Mouse (Mus musculus) CH12.LX (cell line): ENCODE results near the gene Hcrtr2. TPM values are rescaled to one million over a fixed set of nuclear protein-coding genes. Genes with fewer than 3 reads are reported as not detected.

Source experiments
- DNase-seq: peaks from one replicate; pipeline ENCODE4 v3.0.0-alpha.2; 2013; ENCODE audit errors: extremely low read depth
- H3K27ac ChIP-seq: 2 replicates; pipeline ENCODE4 v1.5.1; 2012; ENCODE audit warnings: low read depth, mild to moderate bottlenecking, control low read depth, moderate library complexity; ENCODE audit not compliant: insufficient read depth
- H3K27me3 ChIP-seq: replicated peaks from 2 replicates; pipeline ENCODE3; 2012; ENCODE audit warnings: inconsistent platforms
- H3K36me3 ChIP-seq, 2 experiments: replicated peaks in 1 of 2; 2 replicates each; pipeline versions ENCODE3 to v1.6.1; 2012; ENCODE audit warnings: inconsistent platforms in 1 of 2, low read length in 1 of 2, mild to moderate bottlenecking in 1 of 2, mixed read lengths in 1 of 2, moderate library complexity in 1 of 2; ENCODE audit not compliant: control insufficient read depth in 1 of 2, insufficient read depth in 1 of 2
- H3K4me1 ChIP-seq, 2 experiments: 2 replicates each; pipeline ENCODE4 v1.6.1; 2012; ENCODE audit warnings: inconsistent platforms in 1 of 2, moderate library complexity in 1 of 2; ENCODE audit not compliant: insufficient read depth in 2 of 2, control insufficient read depth in 1 of 2
- H3K4me2 ChIP-seq: 2 replicates; pipeline ENCODE4 v1.6.1; 2012; ENCODE audit warnings: low read depth, mild to moderate bottlenecking, control low read depth; ENCODE audit not compliant: poor library complexity, insufficient read depth, severe bottlenecking
- H3K4me3 ChIP-seq, 3 experiments: fragments of 150-350 bp in 1 of 3; sonication (generic) in 1 of 3; replicated peaks in 1 of 3; 2 replicates each; pipeline versions ENCODE3 to v1.5.1; 2011 to 2012; ENCODE audit warnings: low read depth in 2 of 3, low read length in 2 of 3, mild to moderate bottlenecking in 2 of 3, moderate library complexity in 2 of 3, control low read depth in 1 of 3, improper control_type of control experiment in 1 of 3, inconsistent platforms in 1 of 3, mixed read lengths in 1 of 3; ENCODE audit not compliant: poor library complexity in 1 of 3
- H3K79me2 ChIP-seq: replicated peaks from 2 replicates; pipeline ENCODE4 v1.6.1; 2012; ENCODE audit warnings: mild to moderate bottlenecking, moderate library complexity; ENCODE audit not compliant: control insufficient read depth, poor library complexity, insufficient read depth, severe bottlenecking; ENCODE audit errors: extremely low read depth
- H3K9ac ChIP-seq: 2 replicates; pipeline ENCODE4 v1.6.1; 2012; ENCODE audit warnings: low read depth, mild to moderate bottlenecking, control low read depth, moderate library complexity; ENCODE audit not compliant: insufficient read depth
- H3K9me3 ChIP-seq: replicated peaks from 2 replicates; pipeline ENCODE3; 2012; ENCODE audit warnings: low read length, inconsistent platforms, mixed read lengths
- E2F4 ChIP-seq: IDR thresholded peaks from 2 replicates; pipeline ENCODE4 v1.6.1; 2011; ENCODE audit warnings: low read depth, low read length, improper control_type of control experiment; ENCODE audit not compliant: insufficient replicate concordance
- EP300 ChIP-seq: IDR thresholded peaks from 2 replicates; pipeline ENCODE4 v1.6.1; 2011; ENCODE audit warnings: low read length, improper control_type of control experiment
- ETS1 ChIP-seq: conservative IDR thresholded peaks from 2 replicates; pipeline ENCODE4 v1.6.1; 2012; ENCODE audit warnings: low read depth, mild to moderate bottlenecking, inconsistent platforms, low read length, improper control_type of control experiment, moderate library complexity
- GABPA ChIP-seq: IDR thresholded peaks from 2 replicates; pipeline ENCODE4 v1.6.1; 2012; ENCODE audit warnings: low read depth, low read length, improper control_type of control experiment, inconsistent platforms; ENCODE audit not compliant: insufficient replicate concordance
- HCFC1 ChIP-seq: IDR thresholded peaks from 2 replicates; pipeline ENCODE4 v1.6.1; 2012; ENCODE audit warnings: low read depth, mild to moderate bottlenecking, inconsistent platforms, low read length, improper control_type of control experiment
- IRF4 ChIP-seq: IDR thresholded peaks from 2 replicates; pipeline ENCODE4 v1.6.1; 2014; ENCODE audit warnings: low read depth, mild to moderate bottlenecking, inconsistent platforms, low read length, improper control_type of control experiment
- JUN ChIP-seq: IDR thresholded peaks from 2 replicates; pipeline ENCODE4 v1.6.1; 2011; ENCODE audit warnings: low read depth, mild to moderate bottlenecking, low read length, improper control_type of control experiment, moderate library complexity; ENCODE audit not compliant: insufficient read depth
- MAZ ChIP-seq: IDR thresholded peaks from 2 replicates; pipeline ENCODE4 v1.6.1; 2012; ENCODE audit warnings: low read depth, mild to moderate bottlenecking, inconsistent platforms, low read length, improper control_type of control experiment, moderate library complexity
- MXI1 ChIP-seq: IDR thresholded peaks from 2 replicates; pipeline ENCODE4 v1.6.1; 2011; ENCODE audit warnings: mild to moderate bottlenecking, low read depth, low read length, improper control_type of control experiment
- NELFE ChIP-seq: IDR thresholded peaks from 2 replicates; pipeline ENCODE4 v1.6.1; 2011; ENCODE audit warnings: low read depth, low read length, improper control_type of control experiment
- NRF1 ChIP-seq: IDR thresholded peaks from 2 replicates; pipeline ENCODE4 v1.6.1; 2014; ENCODE audit warnings: low read depth, mild to moderate bottlenecking, inconsistent platforms, low read length, improper control_type of control experiment, moderate library complexity
- PAX5 ChIP-seq: IDR thresholded peaks from 2 replicates; pipeline ENCODE4 v1.6.1; 2012; ENCODE audit warnings: low read length, inconsistent platforms, mixed read lengths
- POLR2AphosphoS2 ChIP-seq: IDR thresholded peaks from 2 replicates; pipeline ENCODE4 v1.6.1; 2011; ENCODE audit warnings: low read depth, low read length, improper control_type of control experiment
- SMC3 ChIP-seq: IDR thresholded peaks from 2 replicates; pipeline ENCODE4 v1.6.1; 2011; ENCODE audit warnings: low read depth, low read length, improper control_type of control experiment
- TBP ChIP-seq: conservative IDR thresholded peaks from 2 replicates; pipeline ENCODE4 v1.6.1; 2011; ENCODE audit warnings: low read depth, low read length, improper control_type of control experiment
- UBTF ChIP-seq: IDR thresholded peaks from 2 replicates; pipeline ENCODE4 v1.6.1; 2012; ENCODE audit warnings: low read depth, mild to moderate bottlenecking, inconsistent platforms, low read length, improper control_type of control experiment, moderate library complexity
- dilution Hi-C: fragments of 300-500 bp; cut with MboI; formaldehyde crosslinking; loops from 2 replicates; pipeline ENCODE4 v1.14.3; 2020; ENCODE audit warnings: low sequenced_read_pairs; ENCODE audit not compliant: extremely low pct_unique_long_range_greater_than_20kb, extremely low pct_ligation_motif_present
- in situ Hi-C: fragments of 300-500 bp; cut with MboI; formaldehyde crosslinking; loops from 3 replicates; pipeline ENCODE4 v1.14.3; 2019; ENCODE audit warnings: low sequenced_read_pairs, low pct_ligation_motif_present, low pct_unique_long_range_greater_than_20kb, mixed read lengths
- polyA plus RNA-seq: library from polyadenylated mRNA; unstranded; fragments of >175 nt; gene quantifications from 2 replicates; pipeline ENCODE4 v1.2.1, GENCODE M21; 2012; ENCODE audit warnings: low read depth; ENCODE audit not compliant: insufficient read length
- total RNA-seq, 2 experiments: library from RNA; depleted of rRNA; stranded (reverse); fragments of 300-350 nt in 1 of 2; fragments of >200 nt in 1 of 2; gene quantifications; 2 replicates each; pipeline ENCODE4 v1.2.3; 2012 to 2014

Gene Hcrtr2
- total and polyA plus RNA-seq, 3 experiments: not detected

DNA sequence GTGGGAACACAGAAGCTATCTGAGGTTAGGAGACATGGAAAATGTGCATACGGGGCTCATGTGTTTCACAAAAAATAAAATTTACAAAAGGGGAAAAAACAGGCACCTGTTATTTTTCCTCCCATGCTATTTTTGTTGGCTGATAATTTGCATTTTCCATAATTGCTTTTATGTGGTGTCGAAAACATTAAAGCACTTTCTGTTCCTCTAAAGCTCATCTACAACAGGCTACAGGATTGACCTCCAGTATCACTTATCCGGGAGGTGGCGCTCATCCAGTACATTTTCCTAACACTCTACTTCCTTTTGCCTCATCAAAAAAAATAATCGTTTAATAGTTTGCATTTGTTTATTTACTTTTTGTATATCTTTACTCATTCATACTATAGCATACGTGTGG is 41.2 kb upstream of the Hcrtr2 start (continued):
- TF ChIP-seq NELFE (no peak), HCFC1 (no peak), PAX5 (no peak), GABPA (no peak), MAZ (no peak), E2F4 (0 out of 2 replicates have a peak, but pooled peaks have one; percentile 36), UBTF (no peak)

DNA sequence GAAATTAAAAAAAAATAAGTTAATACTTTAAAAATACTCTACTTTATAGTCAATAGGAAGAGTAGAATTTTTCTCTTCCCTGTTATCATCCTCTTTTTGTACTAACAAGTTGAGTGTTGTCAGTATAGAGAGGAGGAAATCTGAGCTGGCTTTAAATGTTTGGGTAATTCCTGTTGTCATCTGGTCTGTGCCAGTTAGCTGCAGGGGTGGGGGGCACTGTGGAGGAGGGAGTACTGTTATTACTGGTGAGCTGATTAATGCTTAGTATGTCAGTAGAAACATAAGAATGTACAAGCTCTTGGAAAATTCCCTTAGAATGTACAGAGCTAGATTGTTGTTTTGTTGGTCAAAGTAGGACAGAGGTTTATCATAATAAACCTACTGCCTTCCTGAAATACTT is 36.7 kb upstream of the Hcrtr2 start:
- Histone ChIP-seq H3K4me2 (no peak overlapping the region), H3K27ac (no peak overlapping the region), H3K79me2 (no peaks in the 10 kb centered on the region), H3K27me3 (no peaks in the 10 kb centered on the region), H3K4me3 (no peak overlapping the region), H3K36me3 (no peaks in the 10 kb centered on the region), H3K9ac (no peak overlapping the region), H3K9me3 (no peaks in the 10 kb centered on the region), H3K4me1 (peaks cover 9 to 44% of the 10 kb centered on the region in 2 experiments)
- DNase-seq: no peak
- in situ Hi-C loops: loop anchor here (25.0 kb wide), 1 partner anchor 302 kb away; no protein-coding TSS in a partner anchor
- TF ChIP-seq JUN (no peak), E2F4 (no peak), IRF4 (peak; percentile 31; the same call in 1 of the 2 replicates), SMC3 (no peak), NRF1 (no peak)
- dilution Hi-C loops: no loop called here

DNA sequence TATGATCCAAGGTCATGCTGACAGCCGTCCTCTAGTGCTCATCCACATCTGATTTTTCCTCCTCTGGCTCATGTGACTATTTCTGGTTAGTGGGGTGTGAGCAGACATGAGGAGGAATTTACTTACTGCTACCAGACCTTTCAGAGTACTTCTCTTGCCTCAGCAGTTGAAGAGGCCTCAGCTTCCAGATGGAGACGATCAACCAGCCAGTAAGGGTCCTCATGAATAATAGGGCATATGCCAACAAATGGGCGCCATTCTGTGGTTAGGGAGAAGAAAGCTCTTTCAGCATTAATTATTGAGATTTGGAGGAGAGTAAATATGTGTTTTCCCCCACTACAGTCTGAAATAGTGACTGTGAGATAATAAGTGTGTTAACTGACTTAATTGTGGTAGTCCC is 28.7 kb upstream of the Hcrtr2 start:
- H3K9me3 ChIP-seq: no peaks in the 10 kb centered on the region
- no peak for TF ChIP-seq MXI1
- TF ChIP-seq EP300: no peak
- no peak for TF ChIP-seq ETS1
- no peak for TF ChIP-seq POLR2AphosphoS2
- no peak for TF ChIP-seq IRF4
- no peak for TF ChIP-seq TBP
- H3K4me3 ChIP-seq: no peak overlapping the region
- H3K36me3 ChIP-seq: no peaks in the 10 kb centered on the region
- in situ Hi-C loops: loop anchor here (25.0 kb wide), 1 partner anchor 310 kb away; no protein-coding TSS in a partner anchor
- peaks cover 0 to 1% of the 10 kb centered on the region in 2 experiments; a peak in 1 of 4 replicates for H3K4me1 ChIP-seq
- no peak overlapping the region for H3K9ac ChIP-seq
- dilution Hi-C loops: no loop called here
- H3K27ac ChIP-seq: no peak overlapping the region
- no peaks in the 10 kb centered on the region for H3K27me3 ChIP-seq
- H3K4me2 ChIP-seq: no peak overlapping the region
- no peaks in the 10 kb centered on the region for H3K79me2 ChIP-seq
- DNase-seq: no peak
